Mouse (Mus musculus): ENCODE data around the gene BC107364. TPM values are rescaled to one million over a fixed set of nuclear protein-coding genes. Genes with fewer than 3 reads are reported as not detected.
"Not testable (repeated sequence)": the region's sequence is repeated elsewhere in the genome, so short reads cannot be mapped to it uniquely, and the experiment has no call there.

BC107364 gene
- total RNA-seq, 2 experiments from 2014 or later, result not detected

- DNase-seq (ENCODE audit: low spot score in 2 of 2), result no peak
- intact Hi-C loops (cut with DNase I), result loop anchor here (10.0 kb wide), 1 partner anchor 62 kb away; no protein-coding TSS in a partner anchor
These were observed 55.2 kb downstream of the BC107364 start for GRCm38 (mm10) chr3:96396857-96397256.

GRCm38 (mm10) chr3:96387202-96387601 is 64.9 kb downstream of the BC107364 start:
- DNase-seq (ENCODE audit: low spot score in 2 of 2); intact Hi-C loops (cut with DNase I): not testable (repeated sequence)

Other genes starting within 250 kb of the BC107364 start
- gene Bola1, start 232.6 kb downstream of the BC107364 start, total RNA-seq (2021), result 10 to 100 TPM; 13.3 to 19.4 TPM
- gene Hist2h2ab, start 232.4 kb downstream of the BC107364 start, total RNA-seq (2021), result 10 to 100 TPM in 1 of 2 experiments, 1 to 10 TPM in 1; 10.0 to 11.1 TPM
- 10 to 100 TPM; 24.2 to 27.9 TPM for gene Hist2h2ac, start 231.4 kb downstream of the BC107364 start, total RNA-seq (2021)
- 1 to 10 TPM; 4.8 to 5.1 TPM for gene Hist2h2be, start 231.2 kb downstream of the BC107364 start, total RNA-seq (2021)
- 1 to 10 TPM; 5.9 to 6.1 TPM for gene Hist2h3c2, start 213.2 kb downstream of the BC107364 start, total RNA-seq (2021)
- 100 to 1,000 TPM; 204 to 210 TPM for gene Hist2h2aa2, start 212.0 kb downstream of the BC107364 start, total RNA-seq (2021)
- 10 to 100 TPM in 1 of 2 experiments, 1 to 10 TPM in 1; 6.3 to 10.1 TPM for gene Hist2h2aa1, start 206.8 kb downstream of the BC107364 start, total RNA-seq (2021)
- not detected for gene Hist2h3c1, start 205.6 kb downstream of the BC107364 start, total RNA-seq (2021)
- gene Hist2h4, start 189.0 kb downstream of the BC107364 start, total RNA-seq (2021), result 10 to 100 TPM; 27.9 to 34.6 TPM
- gene Hist2h3b, start 183.7 kb downstream of the BC107364 start, total RNA-seq (2021), result 10 to 100 TPM; 60.7 to 62.3 TPM
- 100 to 1,000 TPM; 148 to 154 TPM for gene Hist2h2bb, start 182.6 kb downstream of the BC107364 start, total RNA-seq (2021)
- 1 to 10 TPM; 2.1 to 2.2 TPM for gene Fcgr1, start 158.3 kb downstream of the BC107364 start, total RNA-seq (2021)
- 1 to 10 TPM in 1 of 2 experiments, under 1 TPM in 1; 0.77 to 2.1 TPM for gene Hfe2, start 72.9 kb upstream of the BC107364 start, total RNA-seq (2021)
- 10 to 100 TPM; 19.5 to 21.8 TPM for gene Txnip, start 105.7 kb upstream of the BC107364 start, total RNA-seq (2021)
- not detected for gene Gm16253, start 124.7 kb upstream of the BC107364 start, total RNA-seq (2021)
- 10 to 100 TPM; 22.5 to 29.9 TPM for gene Polr3gl, start 141.9 kb upstream of the BC107364 start, total RNA-seq (2021)
- gene Ankrd34a, start 144.3 kb upstream of the BC107364 start, total RNA-seq (2021), result 10 to 100 TPM; 68.9 to 75.7 TPM
- 10 to 100 TPM; 17.3 to 18.3 TPM for gene Lix1l, start 148.8 kb upstream of the BC107364 start, total RNA-seq (2021)
- gene Rbm8a, start 177.6 kb upstream of the BC107364 start, total RNA-seq (2021), result 10 to 100 TPM; 37.4 to 43.7 TPM
- 10 to 100 TPM; 56.1 to 57.1 TPM for gene Pex11b, start 183.1 kb upstream of the BC107364 start, total RNA-seq (2021)
- under 1 TPM; 0.17 to 0.66 TPM for gene Gm42957, start 183.2 kb upstream of the BC107364 start, total RNA-seq (2021)
- gene Itga10, start 193.3 kb upstream of the BC107364 start, total RNA-seq (2021), result 1 to 10 TPM; 1.2 to 3.2 TPM
- gene Ankrd35, start 217.8 kb upstream of the BC107364 start, total RNA-seq (2021), result 1 to 10 TPM; 7.5 to 8.1 TPM
- 10 to 100 TPM; 23.9 to 24.3 TPM for gene Pias3, start 244.1 kb upstream of the BC107364 start, total RNA-seq (2021)

All from left cerebral cortex, postnatal 36 days (tissue).